Mouse (Mus musculus) spleen, adult 2 months (tissue): ENCODE measurements around the gene Anxa5. TPM values are rescaled to one million over a fixed set of nuclear protein-coding genes. Genes with fewer than 3 reads are reported as not detected.

Experiments used
- DNase-seq, 2 experiments: peaks; one replicate each; pipeline versions ENCODE4 v3.0.0 to v3.0.0-alpha.2; 2012 to 2021; ENCODE audit warnings: low spot score in 2 of 2, low read depth in 1 of 2
- H3K27ac ChIP-seq: fragments of 200-500 bp; 2 replicates; pipeline ENCODE4 v1.5.1; 2012; ENCODE audit warnings: low read length, inconsistent platforms; ENCODE audit not compliant: insufficient read depth
- H3K27me3 ChIP-seq: fragments of 200-500 bp; 2 replicates; pipeline ENCODE4 v1.6.1; 2012; ENCODE audit warnings: mild to moderate bottlenecking, moderate library complexity, low read length, inconsistent platforms; ENCODE audit not compliant: control insufficient read depth, insufficient read depth
- H3K36me3 ChIP-seq: fragments of 200-500 bp; 2 replicates; pipeline ENCODE4 v1.6.1; 2012; ENCODE audit warnings: mild to moderate bottlenecking, low read length, inconsistent platforms; ENCODE audit not compliant: control insufficient read depth, insufficient read depth
- H3K4me1 ChIP-seq: fragments of 200-500 bp; 2 replicates; pipeline ENCODE4 v1.6.1; 2011; ENCODE audit warnings: inconsistent platforms; ENCODE audit not compliant: control insufficient read depth, insufficient read depth, insufficient read length
- H3K4me3 ChIP-seq: fragments of 200-500 bp; 2 replicates; pipeline ENCODE4 v1.5.1; 2011; ENCODE audit warnings: mild to moderate bottlenecking, inconsistent platforms; ENCODE audit not compliant: insufficient read depth, insufficient read length; ENCODE audit errors: extremely low read depth
- CTCF ChIP-seq: fragments of 200-500 bp; IDR thresholded peaks from 2 replicates; pipeline ENCODE4 v1.5.1; 2011; ENCODE audit warnings: mild to moderate bottlenecking, inconsistent platforms; ENCODE audit not compliant: insufficient read depth, insufficient read length, insufficient replicate concordance; ENCODE audit errors: extremely low read depth
- POLR2A ChIP-seq: fragments of 200-500 bp; IDR thresholded peaks from 2 replicates; pipeline ENCODE4 v1.6.1; 2011; ENCODE audit warnings: low read depth, low read length, inconsistent platforms
- WGBS: fragments of 180-500 bp; shearing (Covaris S2); methylation state at CpG from one replicate; pipeline ENCODE4 v1.1.7; 2018; 5-methylcytosine and 5-hydroxymethylcytosine counted together
- polyA plus RNA-seq: library from polyadenylated mRNA; depleted of rRNA; stranded (reverse); fragments of >200 nt; gene quantifications from 2 replicates; pipeline ENCODE4 v1.2.3, GENCODE M21; 2012

Gene Anxa5
- polyA plus RNA-seq, 1 experiment = 187 TPM

DNA sequence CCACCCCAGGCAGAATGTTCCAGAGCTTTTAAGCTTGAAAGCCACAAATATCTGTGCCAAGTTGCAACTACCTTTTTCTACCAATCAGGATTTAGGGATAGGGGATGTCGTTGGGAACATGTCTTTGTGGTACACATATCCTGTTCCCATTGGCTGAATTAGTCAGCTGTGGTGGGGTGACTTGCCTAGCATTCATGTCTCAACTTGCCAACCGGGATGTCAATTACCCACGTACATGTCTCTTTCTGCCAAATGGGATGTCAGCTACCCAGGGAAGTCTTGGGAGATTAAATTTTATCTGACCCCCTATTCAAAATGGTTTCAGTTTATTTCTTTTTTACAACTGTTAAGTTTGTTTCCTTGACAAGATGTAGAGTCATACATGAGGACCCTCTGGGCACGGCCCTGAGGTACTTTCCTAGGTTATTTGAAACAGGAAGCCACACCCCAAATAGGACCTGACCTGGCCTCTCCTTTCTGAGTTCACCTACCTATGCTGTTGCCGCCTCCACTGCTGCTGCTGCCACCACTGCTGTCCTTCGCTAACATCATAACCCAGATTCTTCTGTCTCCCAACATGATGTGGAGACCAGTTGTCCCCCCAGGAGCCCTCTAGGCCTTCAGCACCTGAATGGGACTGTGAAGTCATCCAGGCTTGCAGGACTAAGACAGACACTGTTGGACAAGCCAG is 13.3 kb upstream of the Anxa5 start:
- H3K27ac ChIP-seq = no peak overlapping the region
- 78% methylated on average over 6 of the region's 6 CpGs for WGBS
- 0 out of 2 replicates have a peak, but pooled peaks cover 2% of the 10 kb centered on the region for H3K4me1 ChIP-seq
- no peak for TF ChIP-seq POLR2A
- TF ChIP-seq CTCF = no peak
- H3K27me3 ChIP-seq = no peaks in the 10 kb centered on the region
- DNase-seq = no peak
- no peaks in the 10 kb centered on the region for H3K36me3 ChIP-seq
- no peak overlapping the region for H3K4me3 ChIP-seq

DNA sequence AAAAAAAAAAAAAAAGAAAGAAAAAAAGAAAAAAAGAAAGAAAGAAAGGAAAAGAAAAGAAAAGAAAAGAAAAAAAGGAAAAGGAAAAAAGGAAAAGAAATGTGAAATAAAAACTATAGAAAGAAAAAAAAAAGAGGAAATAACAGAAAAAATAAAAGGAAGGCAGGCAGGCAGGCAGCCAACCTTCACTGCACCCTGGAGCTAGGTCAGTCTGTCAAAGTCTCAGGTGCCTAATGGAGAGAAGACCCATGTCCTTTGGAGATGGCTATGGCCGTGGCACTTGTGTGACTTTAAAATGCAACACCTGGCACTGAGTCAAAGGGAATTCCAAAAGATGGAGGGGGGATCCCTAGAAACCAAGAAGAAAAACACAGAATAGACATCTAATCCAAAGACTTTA is 12.7 kb upstream of the Anxa5 start:
- Histone ChIP-seq H3K4me3 (no peak overlapping the region), H3K4me1 (0 out of 2 replicates have a peak, but pooled peaks cover 2% of the 10 kb centered on the region), H3K27me3 (no peaks in the 10 kb centered on the region), H3K27ac (no peak overlapping the region), H3K36me3 (no peaks in the 10 kb centered on the region)
- no peak for DNase-seq
- TF ChIP-seq POLR2A (no peak), CTCF (no peak)
- 86% methylated on average over 1 of the region's 1 CpGs for WGBS

DNA sequence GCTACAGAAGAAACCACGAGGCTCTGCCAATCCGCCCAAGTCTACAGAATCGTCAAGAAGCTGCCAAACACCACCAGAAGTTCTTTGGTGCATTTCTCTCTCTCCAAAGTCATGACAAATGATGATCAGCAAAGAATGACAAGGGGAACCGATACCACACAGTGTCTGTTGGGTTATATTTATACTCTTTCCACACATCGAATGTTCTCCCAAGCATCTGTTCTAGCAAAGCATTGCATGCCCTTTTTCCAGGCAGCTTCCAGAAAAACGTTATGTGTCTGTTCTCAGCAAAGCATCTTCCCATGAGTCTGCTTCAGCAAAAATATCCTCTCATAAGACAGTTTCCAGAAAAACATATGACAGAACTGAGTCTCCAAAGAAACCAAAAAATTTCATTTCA is 11.2 kb upstream of the Anxa5 start:
- Histone ChIP-seq H3K36me3 (no peaks in the 10 kb centered on the region), H3K4me3 (no peak overlapping the region), H3K4me1 (0 out of 2 replicates have a peak, but pooled peaks cover 2% of the 10 kb centered on the region), H3K27me3 (no peaks in the 10 kb centered on the region), H3K27ac (no peak overlapping the region)
- DNase-seq = no peak
- no peak for TF ChIP-seq POLR2A
- no peak for TF ChIP-seq CTCF
- WGBS = 81% methylated on average over 6 of the region's 6 CpGs

DNA sequence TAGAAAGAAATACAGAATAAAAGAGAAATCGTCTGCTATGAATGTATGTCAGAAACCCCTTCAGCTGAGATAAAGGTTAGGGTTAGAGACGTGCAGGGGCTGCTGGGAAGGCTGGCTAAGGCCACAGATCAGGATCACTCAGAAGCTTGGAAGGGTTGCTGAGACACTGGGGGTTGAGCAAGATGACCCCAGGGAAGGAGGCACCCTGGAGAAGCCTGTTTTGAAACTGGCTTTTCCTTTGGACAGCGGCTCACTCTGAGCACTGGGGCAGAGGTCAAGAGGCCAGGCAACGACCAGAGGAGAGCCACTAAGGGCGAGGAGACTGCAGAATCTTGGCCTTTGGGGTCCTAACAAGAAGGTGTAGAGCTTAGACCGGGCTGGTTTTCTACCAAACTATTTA is 10.5 kb upstream of the Anxa5 start:
- 76% methylated on average over 6 of the region's 6 CpGs for WGBS
- TF ChIP-seq CTCF (no peak), POLR2A (no peak)
- Histone ChIP-seq H3K27ac (no peak overlapping the region), H3K36me3 (no peaks in the 10 kb centered on the region), H3K27me3 (no peaks in the 10 kb centered on the region), H3K4me3 (no peak overlapping the region), H3K4me1 (0 out of 2 replicates have a peak, but pooled peaks cover 2% of the 10 kb centered on the region)
- no peak for DNase-seq

DNA sequence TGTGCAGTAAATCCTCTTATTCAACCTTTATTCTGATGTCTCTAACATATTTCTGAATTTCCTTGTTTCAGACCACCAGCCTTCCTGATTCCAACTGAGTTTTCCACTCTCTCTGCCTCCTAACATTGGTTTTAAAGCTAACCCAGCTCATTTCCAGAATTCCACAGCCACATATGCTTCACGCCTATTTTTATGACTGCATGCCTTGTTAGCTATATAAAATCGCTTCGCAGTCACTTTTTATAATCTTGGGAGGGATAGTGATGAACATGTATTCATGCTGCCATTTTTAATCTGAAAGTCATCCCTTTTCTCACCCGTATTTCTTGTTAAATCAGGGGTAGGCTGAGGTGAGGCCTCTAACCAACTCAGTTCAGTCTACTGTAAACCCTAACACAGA is 8.6 kb upstream of the Anxa5 start:
- DNase-seq = no peak
- no peaks in the 10 kb centered on the region for H3K27me3 ChIP-seq
- no peak overlapping the region for H3K27ac ChIP-seq
- H3K4me3 ChIP-seq = no peak overlapping the region
- TF ChIP-seq POLR2A (no peak), CTCF (no peak)
- WGBS = 90% methylated on average over 4 of the region's 4 CpGs
- no peaks in the 10 kb centered on the region for H3K36me3 ChIP-seq
- H3K4me1 ChIP-seq = 0 out of 2 replicates have a peak, but pooled peaks cover 1% of the 10 kb centered on the region

DNA sequence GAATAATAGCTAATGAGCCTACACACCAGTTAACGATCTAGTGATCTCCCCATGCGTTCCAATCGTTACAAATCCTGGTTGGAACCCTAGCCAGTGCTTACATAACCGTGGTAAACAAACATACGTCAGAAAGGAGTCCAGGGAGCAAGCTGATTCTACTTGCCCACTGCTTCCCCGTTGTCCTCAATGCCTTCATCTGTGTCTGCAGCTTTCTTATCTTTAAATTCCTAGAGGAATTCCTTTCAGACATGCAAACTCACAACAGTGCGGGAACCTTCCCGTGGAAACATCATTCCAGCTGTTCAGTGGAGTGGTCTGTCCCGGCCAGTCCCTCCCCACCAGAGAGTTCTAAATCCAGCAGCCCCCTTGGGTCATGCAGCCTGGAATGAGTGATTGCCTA is 7.2 kb upstream of the Anxa5 start:
- Histone ChIP-seq H3K27me3 (no peaks in the 10 kb centered on the region), H3K27ac (no peak overlapping the region), H3K4me3 (no peak overlapping the region), H3K4me1 (no peaks in the 10 kb centered on the region), H3K36me3 (no peaks in the 10 kb centered on the region)
- TF ChIP-seq POLR2A (no peak), CTCF (no peak)
- no peak for DNase-seq
- WGBS = 84% methylated on average over 9 of the region's 9 CpGs

DNA sequence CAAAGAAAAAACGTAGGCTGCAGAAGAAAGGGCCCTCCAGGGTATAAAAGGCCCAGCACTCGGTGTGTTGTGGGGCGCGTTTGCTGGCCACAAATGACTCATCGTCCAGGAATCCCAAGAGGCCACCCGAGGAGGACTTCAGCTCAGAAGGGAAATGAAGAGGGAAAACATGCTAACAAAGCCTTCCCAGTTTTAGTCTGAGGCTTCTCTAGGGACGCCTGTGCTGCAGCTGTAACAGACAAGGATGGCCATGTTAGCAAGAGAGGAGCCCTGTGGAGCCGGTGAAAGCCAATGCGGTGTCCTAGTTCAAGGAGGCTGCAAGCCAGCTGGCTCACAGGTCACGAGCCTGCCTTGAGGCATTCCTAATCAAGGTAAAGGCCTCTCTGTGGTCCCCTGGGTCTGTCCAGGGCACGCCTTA is 6.1 kb upstream of the Anxa5 start:
- peak overlapping the region; percentile 35; the same call in 1 of the 2 replicates for H3K27ac ChIP-seq
- 56% methylated on average over 11 of the region's 11 CpGs for WGBS
- no peak for TF ChIP-seq POLR2A
- no peak for TF ChIP-seq CTCF
- H3K27me3 ChIP-seq = no peaks in the 10 kb centered on the region
- no peak overlapping the region for H3K4me3 ChIP-seq
- H3K36me3 ChIP-seq = no peaks in the 10 kb centered on the region
- no peak for DNase-seq
- H3K4me1 ChIP-seq = no peaks in the 10 kb centered on the region
